12 mouse cellular contexts compared by ENCODE assay signal in genomic region chr12:70590456-70591050, GRCm38 (mm10).
DNase-seq lines count a peak whose midpoint lies in the region; ATAC-seq and TF ChIP-seq lines count a peak whose summit lies in the region.
"Had no signal": no experiment of that assay in that cellular context is flagged by ENCODE, and none has a peak within 500 bp of the region (broad histone marks: within the 10 kb centered on the region; RNA-seq: fewer than 3 reads in every experiment).

No protein-coding gene starts in this region.

- H3K36me3 ChIP-seq in kidney, embryonic 16.5 days (ENCODE audit: insufficient read depth, low read length) = no peaks in the 10 kb centered on the region
- H3K36me3 ChIP-seq in limb, embryonic 14.5 days (ENCODE audit: control insufficient read depth, insufficient read depth, low read length) = no peaks in the 10 kb centered on the region
- H3K36me3 ChIP-seq: hindbrain, embryonic 15.5 days had no signal

- H3K4me2 ChIP-seq in kidney, embryonic 16.5 days (replicated peaks; ENCODE audit: low read depth, low read length) = no peak overlapping the region
- no peak overlapping the region for H3K4me2 ChIP-seq in limb, embryonic 14.5 days (replicated peaks; ENCODE audit: low read depth, low read length, severe bottlenecking)
- H3K4me2 ChIP-seq: hindbrain, embryonic 15.5 days; lung, embryonic 14.5 days had no signal

- H3K27me3 ChIP-seq in kidney, embryonic 16.5 days (ENCODE audit: insufficient read depth, low read length) = no peaks in the 10 kb centered on the region
- H3K27me3 ChIP-seq in limb, embryonic 14.5 days (ENCODE audit: control insufficient read depth, insufficient read depth, low read length) = no peaks in the 10 kb centered on the region
- H3K27me3 ChIP-seq: hindbrain, embryonic 15.5 days had no signal

- no peak for TF ChIP-seq POLR2A in limb, embryonic 14.5 days (IDR thresholded peaks at IDR 0.05; ENCODE audit: borderline replicate concordance, extremely low read depth, insufficient read depth, insufficient read length)

- peaks cover 15% of the 10 kb centered on the region; the same call in 1 of the 2 replicates for H3K4me1 ChIP-seq in kidney, embryonic 16.5 days (ENCODE audit: insufficient read depth, low read length)
- H3K4me1 ChIP-seq in brown adipose tissue, adult 24 weeks (ENCODE audit: control insufficient read depth, insufficient read depth, insufficient read length, low read length) = no peaks in the 10 kb centered on the region
- 0 out of 2 replicates have a peak, but pooled peaks cover 5% of the 10 kb centered on the region for H3K4me1 ChIP-seq in limb, embryonic 14.5 days (ENCODE audit: control insufficient read depth, insufficient read depth, low read length)
- H3K4me1 ChIP-seq: hindbrain, embryonic 15.5 days had no signal

- WGBS in kidney, embryonic 16.5 days = 45% methylated on average over 12 of the region's 12 CpGs
- 43% methylated on average over 12 of the region's 12 CpGs for WGBS in limb, embryonic 14.5 days

- H3K4me3 ChIP-seq in kidney, embryonic 16.5 days (ENCODE audit: low read length) = no peak overlapping the region
- H3K4me3 ChIP-seq in brown adipose tissue, adult 24 weeks (ENCODE audit: insufficient read depth, low read depth, low read length) = no peak overlapping the region
- H3K4me3 ChIP-seq in limb, embryonic 14.5 days (replicated peaks; ENCODE audit: low read length) = no peak overlapping the region
- H3K4me3 ChIP-seq: hindbrain, embryonic 15.5 days had no signal

- H3K9ac ChIP-seq in kidney, embryonic 16.5 days (replicated peaks; ENCODE audit: low read length) = no peak overlapping the region
- H3K9ac ChIP-seq in limb, embryonic 14.5 days (ENCODE audit: low read depth, low read length, severe bottlenecking) = no peak overlapping the region
- H3K9ac ChIP-seq: hindbrain, embryonic 15.5 days; lung, embryonic 14.5 days had no signal

- no peak for ATAC-seq in kidney, embryonic 16.5 days (ENCODE audit: low FRiP score, low TSS enrichment)
- ATAC-seq in limb, embryonic 14.5 days (ENCODE audit: low FRiP score, low read depth) = peak; percentile 65; the same call in 1 of the 2 replicates

- no peak overlapping the region for H3K27ac ChIP-seq in kidney, embryonic 16.5 days (ENCODE audit: low read length)
- H3K27ac ChIP-seq in brown adipose tissue, adult 24 weeks (replicated peaks; ENCODE audit: low read depth, low read length) = peak overlapping the region; percentile 80
- no peak overlapping the region for H3K27ac ChIP-seq in limb, embryonic 14.5 days (replicated peaks; ENCODE audit: low read depth, low read length)
- H3K27ac ChIP-seq: hindbrain, embryonic 15.5 days had no signal

- peak; percentile 26 for DNase-seq in kidney, adult 11 months
- peak; percentile 72 to 76 for DNase-seq in heart, adult 9 months (ENCODE audit: low spot score in 2 of 2)
- no peak for DNase-seq in limb, embryonic 14.5 days (ENCODE audit: low spot score)
- DNase-seq in thymus, adult 18-20 months = no peak
- DNase-seq in frontal cortex, adult 2 months (ENCODE audit: extremely low spot score in 1 of 2, low spot score in 1 of 2) = no peak
- no peak for DNase-seq in neural tube, embryonic 10.5 days (ENCODE audit: extremely low spot score, low spot score)
- DNase-seq: cerebellum, postnatal 10 days; lung, embryonic 14.5 days; retina, postnatal 1 day had no signal

- no peaks in the 10 kb centered on the region for H3K9me3 ChIP-seq in kidney, embryonic 16.5 days (ENCODE audit: low read length)
- H3K9me3 ChIP-seq in limb, embryonic 14.5 days (ENCODE audit: control insufficient read depth, low read length) = no peaks in the 10 kb centered on the region
- H3K9me3 ChIP-seq: hindbrain, embryonic 15.5 days had no signal

Comparison
In these comparisons a context has a peak if more than half of its experiments do, and no peak if none do; other contexts are left out.
1. DNase-seq: peak in kidney, adult 11 months (single experiment) and heart, adult 9 months (2 of 2); none in limb, embryonic 14.5 days (single experiment), thymus, adult 18-20 months (0 of 2), frontal cortex, adult 2 months (0 of 2) and neural tube, embryonic 10.5 days (single experiment).